Mouse (Mus musculus) bone marrow macrophage, adult 2 months (primary cell): ENCODE measurements around the gene Slc30a2.

Experiments used
- CTCF ChIP-seq: IDR thresholded peaks from 2 replicates; pipeline ENCODE4 v1.5.1; 2012; ENCODE audit warnings: low read depth, mild to moderate bottlenecking, low read length, moderate library complexity
- POLR2A ChIP-seq: IDR thresholded peaks from 2 replicates; pipeline ENCODE4 v1.6.1; 2012; ENCODE audit warnings: mild to moderate bottlenecking, low read depth, low read length, borderline replicate concordance

GRCm38 (mm10) chr4:134312341-134312740 is 30.6 kb upstream of the Slc30a2 start:
- TF ChIP-seq CTCF (no peak), POLR2A (no peak)
